Mouse (Mus musculus): ENCODE results near the gene Cox8c. TPM values are rescaled to one million over a fixed set of nuclear protein-coding genes. Genes with fewer than 3 reads are reported as not detected.

Gene Cox8c
- not detected in 2 replicates for polyA plus RNA-seq (2012; rRNA removed)

DNA sequence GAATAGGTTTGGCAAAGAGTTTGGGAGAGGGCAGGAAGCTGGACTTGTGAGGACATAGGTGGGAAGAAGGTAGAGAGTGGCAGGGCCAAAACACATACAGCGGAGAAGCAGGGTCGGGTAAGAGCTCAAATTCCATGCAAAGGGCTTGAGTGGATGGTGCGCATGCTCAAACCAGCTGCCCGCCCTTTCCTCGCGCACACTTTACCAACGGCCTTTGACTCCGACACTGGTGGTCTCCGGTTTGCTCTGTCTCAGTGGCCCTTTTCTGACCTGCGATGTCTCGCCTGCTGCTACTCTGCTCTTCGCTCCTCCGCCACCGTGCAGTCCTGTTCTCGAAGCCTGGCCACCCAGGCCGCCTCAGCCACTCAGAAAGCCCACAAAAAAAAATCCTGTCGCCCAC lies at the start of gene Cox8c:
Gene Cox8c (plus strand): TSS at position 226 of the 400 bp plus-strand sequence.

DNA sequence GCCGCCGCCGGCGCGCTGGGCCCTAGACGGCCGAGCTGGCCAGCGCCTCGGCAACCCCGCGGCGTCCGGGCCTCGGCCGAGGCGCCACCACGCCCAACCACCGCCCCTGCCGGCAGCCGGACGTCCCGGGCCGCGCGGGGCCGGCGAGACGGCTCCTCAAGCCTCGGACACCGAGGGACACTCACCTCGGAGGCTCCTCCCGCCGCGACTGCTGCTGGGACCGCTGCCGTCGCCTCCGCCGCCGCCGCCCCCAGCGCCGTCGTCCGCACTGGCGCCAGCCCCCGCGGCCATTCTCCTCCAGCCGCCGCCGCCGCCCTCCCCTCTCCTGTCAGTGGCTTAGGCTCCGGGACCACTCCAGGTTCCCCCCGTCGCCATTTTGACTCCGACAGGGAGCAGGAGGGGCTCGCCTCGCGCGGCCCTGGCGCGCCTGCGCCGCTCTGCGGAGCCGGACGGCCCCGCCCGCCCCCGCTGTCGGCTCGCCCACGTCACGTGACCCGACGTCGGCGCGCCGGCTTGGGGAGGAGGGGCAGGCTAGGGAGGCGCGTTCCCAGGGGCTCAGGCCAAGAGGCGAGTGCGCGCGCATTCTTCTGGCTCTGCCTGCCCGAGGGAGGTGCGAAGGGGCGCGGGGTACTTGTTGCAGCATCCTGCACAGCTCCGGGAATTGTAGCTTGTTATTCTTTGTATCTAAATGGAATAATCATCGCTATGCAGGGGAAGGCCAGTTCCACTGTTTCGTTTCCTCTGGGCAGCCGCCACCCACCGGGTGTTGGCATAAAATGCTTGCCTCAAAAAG lies 20.9 kb upstream of the Cox8c start, which contains the start of gene Btbd7:
Gene Btbd7 (minus strand): TSS at position 441 of the 793 bp plus-strand sequence.

DNA sequence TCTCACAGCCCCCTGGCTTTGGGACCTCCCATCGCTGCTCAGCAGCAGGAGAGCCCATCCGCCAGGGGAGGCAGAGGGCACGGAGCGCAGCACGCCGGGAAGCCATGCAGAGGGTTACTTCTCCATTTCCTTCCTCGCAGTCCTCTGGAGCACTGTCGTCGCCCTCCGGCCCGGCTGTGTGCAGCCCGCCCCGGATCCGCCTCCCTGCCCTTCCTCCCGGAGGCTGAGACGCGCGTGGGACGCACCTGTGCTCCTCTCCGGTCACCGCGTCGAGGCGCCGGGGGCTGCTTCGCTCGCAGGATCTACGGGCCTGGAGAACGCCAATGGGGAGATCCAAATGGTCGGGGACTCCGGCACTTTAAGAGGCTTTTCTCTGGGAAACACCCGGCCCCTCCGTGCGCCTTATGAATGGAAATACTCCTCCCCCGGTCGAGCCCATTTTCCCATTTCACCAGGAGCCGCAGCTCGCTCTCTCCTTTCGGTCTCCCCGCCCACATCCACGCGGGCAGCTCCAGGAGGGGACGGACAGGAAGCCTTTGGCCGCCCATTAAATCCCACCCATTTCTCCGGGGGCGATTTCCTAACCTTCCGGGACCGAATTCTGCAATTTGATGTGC lies 49.8 kb downstream of the Cox8c start, which contains the start of gene Unc79:
Gene Unc79 (plus strand): TSS at position 82 of the 617 bp plus-strand sequence.

Other genes starting within 250 kb of the Cox8c start
- 44.7 and 49.4 TPM in 2 replicates for gene Itpk1, start 194.4 kb upstream of the Cox8c start, polyA plus RNA-seq (2012; rRNA removed)
- 0.22 and 0.43 TPM in 2 replicates for gene Moap1, start 155.7 kb upstream of the Cox8c start, polyA plus RNA-seq (2012; rRNA removed)
- gene Tmem251, start 155.6 kb upstream of the Cox8c start, polyA plus RNA-seq (2012; rRNA removed): 1.2 and 2.5 TPM in 2 replicates
- gene Gm28051, start 141.6 kb upstream of the Cox8c start, polyA plus RNA-seq (2012; rRNA removed): not detected in 2 replicates
- gene Gon7, start 141.5 kb upstream of the Cox8c start, polyA plus RNA-seq (2012; rRNA removed): 4.6 and 5.5 TPM in 2 replicates
- 2.2 and 3.3 TPM in 2 replicates for gene Ubr7, start 141.3 kb upstream of the Cox8c start, polyA plus RNA-seq (2012; rRNA removed)
- 0.14 and 0.18 TPM in 2 replicates for gene Gm20604, start 140.6 kb upstream of the Cox8c start, polyA plus RNA-seq (2012; rRNA removed)
- 2.6 and 3.3 TPM in 2 replicates for gene Btbd7, start 20.8 kb upstream of the Cox8c start, polyA plus RNA-seq (2012; rRNA removed)
- gene Unc79, start 49.5 kb downstream of the Cox8c start, polyA plus RNA-seq (2012; rRNA removed): 0.09 and 1.6 TPM in 2 replicates